ENCODE assay signal across 26 mouse cellular contexts in the genomic region with DNA sequence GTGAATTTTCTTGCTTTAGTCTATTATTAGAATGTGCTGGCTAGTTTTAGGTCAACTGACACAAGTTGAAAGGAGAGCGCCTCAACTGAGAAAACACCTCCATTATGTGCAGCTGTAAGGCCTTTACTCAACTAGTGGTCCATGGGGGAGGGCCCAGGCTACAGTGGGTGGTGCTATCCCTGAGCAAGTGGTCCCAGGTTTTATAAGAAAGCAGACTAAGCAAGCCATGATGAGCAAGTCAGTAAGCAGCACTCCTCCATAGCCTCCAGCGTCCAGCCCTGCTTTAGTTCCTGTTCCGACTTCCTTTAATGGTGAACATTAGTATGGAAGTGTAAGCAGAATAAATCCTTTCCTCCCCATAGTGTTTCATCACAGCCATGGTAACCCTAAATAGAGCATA. TPM values are rescaled to one million over a fixed set of nuclear protein-coding genes. Genes with fewer than 3 reads are reported as not detected.
A peak's percentile ranks its signal among the peaks of the same experiment; 100 is the strongest.
DNase-seq lines count a peak whose midpoint lies in the region; ATAC-seq lines count a peak whose summit lies in the region.
"Had no signal": no experiment of that assay in that cellular context is flagged by ENCODE, and none has a peak within 500 bp of the region (broad histone marks: within the 10 kb centered on the region; RNA-seq: fewer than 3 reads in every experiment).

No protein-coding gene starts in this region.

- no peak overlapping the region for H3K27ac ChIP-seq in heart, embryonic 11.5 days (ENCODE audit: low read depth, low read length)
- peak overlapping the region; percentile 67; the same call in 1 of the 2 replicates for H3K27ac ChIP-seq in limb, embryonic 10.5 days
- H3K27ac ChIP-seq in limb, embryonic 13.5 days = peak overlapping the region; percentile 44; the same call in 1 of the 2 replicates
- H3K27ac ChIP-seq in hindbrain, embryonic 10.5 days = no peak overlapping the region
- H3K27ac ChIP-seq: embryonic facial prominence, embryonic 13.5 days; embryonic facial prominence, embryonic 15.5 days; forebrain, embryonic 10.5 days; forebrain, embryonic 12.5 days had no signal

- no peak overlapping the region for H3K9ac ChIP-seq in heart, embryonic 11.5 days (ENCODE audit: low read depth, low read length)
- H3K9ac ChIP-seq in limb, embryonic 13.5 days = no peak overlapping the region
- H3K9ac ChIP-seq: embryonic facial prominence, embryonic 13.5 days; embryonic facial prominence, embryonic 15.5 days; forebrain, embryonic 12.5 days had no signal

- no peaks in the 10 kb centered on the region for H3K36me3 ChIP-seq in heart, embryonic 11.5 days (ENCODE audit: control insufficient read depth, insufficient read depth, low read length)
- no peaks in the 10 kb centered on the region for H3K36me3 ChIP-seq in limb, embryonic 10.5 days
- no peaks in the 10 kb centered on the region for H3K36me3 ChIP-seq in limb, embryonic 13.5 days
- no peaks in the 10 kb centered on the region for H3K36me3 ChIP-seq in hindbrain, embryonic 10.5 days
- H3K36me3 ChIP-seq: embryonic facial prominence, embryonic 13.5 days; embryonic facial prominence, embryonic 15.5 days; forebrain, embryonic 10.5 days; forebrain, embryonic 12.5 days; G1E had no signal

- ATAC-seq in heart, embryonic 11.5 days (replicated peaks; ENCODE audit: insufficient number of reproducible peaks, low FRiP score, low TSS enrichment) = no peak
- ATAC-seq in limb, embryonic 13.5 days (ENCODE audit: low FRiP score, low read depth) = no peak; the same call in 1 of the 2 replicates
- ATAC-seq: activated CD4-positive, CD25-positive, alpha-beta regulatory T cell, adult 4 months; CD4-positive, CD25-positive, alpha-beta regulatory T cell, adult 4 months; forebrain, embryonic 14.5 days; forebrain, embryonic 16.5 days; Patski had no signal

- no peaks in the 10 kb centered on the region for H3K9me3 ChIP-seq in heart, embryonic 11.5 days (replicated peaks; ENCODE audit: control insufficient read depth, low read length)
- H3K9me3 ChIP-seq in limb, embryonic 10.5 days (replicated peaks) = no peaks in the 10 kb centered on the region
- H3K9me3 ChIP-seq in limb, embryonic 13.5 days = 0 out of 2 replicates have a peak, but pooled peaks cover 4% of the 10 kb centered on the region
- H3K9me3 ChIP-seq in hindbrain, embryonic 10.5 days = no peaks in the 10 kb centered on the region
- H3K9me3 ChIP-seq: embryonic facial prominence, embryonic 13.5 days; embryonic facial prominence, embryonic 15.5 days; forebrain, embryonic 10.5 days; forebrain, embryonic 12.5 days had no signal

- H3K27me3 ChIP-seq in heart, embryonic 11.5 days (ENCODE audit: control insufficient read depth, insufficient read depth, low read length) = no peaks in the 10 kb centered on the region
- H3K27me3 ChIP-seq in limb, embryonic 10.5 days (ENCODE audit: low read depth, poor library complexity, severe bottlenecking) = no peaks in the 10 kb centered on the region
- no peaks in the 10 kb centered on the region for H3K27me3 ChIP-seq in limb, embryonic 13.5 days
- no peaks in the 10 kb centered on the region for H3K27me3 ChIP-seq in hindbrain, embryonic 10.5 days (ENCODE audit: insufficient read depth, poor library complexity, severe bottlenecking)
- H3K27me3 ChIP-seq: CH12.LX; embryonic facial prominence, embryonic 13.5 days; embryonic facial prominence, embryonic 15.5 days; forebrain, embryonic 12.5 days had no signal

- H3K4me2 ChIP-seq in heart, embryonic 11.5 days = no peak overlapping the region
- no peak overlapping the region for H3K4me2 ChIP-seq in limb, embryonic 13.5 days (replicated peaks)
- H3K4me2 ChIP-seq: embryonic facial prominence, embryonic 13.5 days; embryonic facial prominence, embryonic 15.5 days; forebrain, embryonic 12.5 days had no signal

- 92% methylated on average over 3 of the region's 3 CpGs for WGBS in heart, embryonic 11.5 days (ENCODE audit: insufficient replicate concordance)
- 94% methylated on average over 3 of the region's 3 CpGs for WGBS in limb, embryonic 10.5 days
- WGBS in limb, embryonic 13.5 days = 86% methylated on average over 3 of the region's 3 CpGs
- 92% methylated on average over 3 of the region's 3 CpGs for WGBS in hindbrain, embryonic 10.5 days

- DNase-seq in heart, adult 11 months = peak; percentile 57
- no peak for DNase-seq in limb, embryonic 10.5 days (ENCODE audit: low spot score)
- no peak for DNase-seq in hindbrain, embryonic 10.5 days (ENCODE audit: low spot score)
- DNase-seq: adrenal gland, adult 8-10 months; adrenal gland, postnatal 14 days; adrenal gland, postnatal 36 days; B cell, adult 2 months; cerebellum, adult 11-12 months; cerebellum, adult 2 months; cerebellum, adult 9-10 months; cerebellum, postnatal 10 days; cerebellum, postnatal 25 days had no signal

- no peak overlapping the region for H3K4me3 ChIP-seq in heart, embryonic 11.5 days (ENCODE audit: low read depth, low read length)
- H3K4me3 ChIP-seq in limb, embryonic 10.5 days = no peak overlapping the region
- no peak overlapping the region for H3K4me3 ChIP-seq in limb, embryonic 13.5 days
- H3K4me3 ChIP-seq in hindbrain, embryonic 10.5 days = no peak overlapping the region
- H3K4me3 ChIP-seq: embryonic facial prominence, embryonic 13.5 days; embryonic facial prominence, embryonic 15.5 days; erythroblast, embryonic 14.5 days; forebrain, embryonic 10.5 days; forebrain, embryonic 12.5 days had no signal

- no peaks in the 10 kb centered on the region for H3K4me1 ChIP-seq in heart, embryonic 11.5 days (ENCODE audit: control insufficient read depth, insufficient read depth, low read length)
- peaks cover 34% of the 10 kb centered on the region for H3K4me1 ChIP-seq in limb, embryonic 10.5 days
- H3K4me1 ChIP-seq in limb, embryonic 13.5 days = peaks cover 8% of the 10 kb centered on the region
- H3K4me1 ChIP-seq in hindbrain, embryonic 10.5 days (replicated peaks) = no peaks in the 10 kb centered on the region
- H3K4me1 ChIP-seq: embryonic facial prominence, embryonic 15.5 days; forebrain, embryonic 12.5 days had no signal

RNA-seq across cellular contexts. Expression of a gene that starts 11.0 kb away (rescaled TPM):
- 8.5 and 9.0 TPM in 2 replicates for polyA plus RNA-seq in heart, embryonic 11.5 days (2014; fragmentation: Nextera tagmentation; extraction: Ambion mirVana)
- polyA plus RNA-seq in limb, embryonic 10.5 days (2016; fragmentation: Nextera tagmentation; extraction: Ambion mirVana) = 7.1 and 9.7 TPM in 2 replicates
- 12.6 and 13.6 TPM in 2 replicates for polyA plus RNA-seq in limb, embryonic 13.5 days (2015; fragmentation: Nextera tagmentation; extraction: Ambion mirVana)
- 10.5 and 12.1 TPM in 2 replicates for polyA plus RNA-seq in hindbrain, embryonic 10.5 days (2016; fragmentation: Nextera tagmentation; extraction: Ambion mirVana)

Comparison
In these comparisons a context has a peak if more than half of its experiments do, and no peak if none do; other contexts are left out.
1. H3K27ac ChIP-seq: peak in limb, embryonic 10.5 days (single experiment) and limb, embryonic 13.5 days (single experiment); none in heart, embryonic 11.5 days (single experiment) and hindbrain, embryonic 10.5 days (single experiment).